Mouse (Mus musculus) liver, embryonic 14.5 days (tissue): ENCODE results near the gene Bex6. TPM values are rescaled to one million over a fixed set of nuclear protein-coding genes. Genes with fewer than 3 reads are reported as not detected.

Experiments
- ATAC-seq: fragments of 200-750 bp; cut with Nextera tagmentation; 2 replicates; pipeline ENCODE4 v1.8.0; 2017; ENCODE audit warnings: moderate number of reproducible peaks, mild to moderate bottlenecking, moderate library complexity; ENCODE audit not compliant: insufficient read depth
- DNase-seq, 3 experiments: peaks; one replicate each; pipeline ENCODE4 v3.0.0-alpha.2; 2012 to 2013; ENCODE audit warnings: low read depth in 3 of 3, low spot score in 3 of 3
- H3K27ac ChIP-seq: fragments of 300-500 bp; sonication (generic); 2 replicates; pipeline ENCODE4 v1.5.1; 2014; ENCODE audit warnings: moderate library complexity, mild to moderate bottlenecking, control low read depth, inconsistent platforms
- H3K27me3 ChIP-seq: fragments of 300-500 bp; sonication (generic); 2 replicates; pipeline ENCODE4 v1.6.1; 2014; ENCODE audit warnings: mild to moderate bottlenecking, low read length, moderate library complexity; ENCODE audit not compliant: control insufficient read depth, insufficient read depth
- H3K36me3 ChIP-seq: fragments of 300-500 bp; sonication (generic); replicated peaks from 2 replicates; pipeline ENCODE4 v1.6.1; 2014; ENCODE audit warnings: low read depth; ENCODE audit not compliant: control insufficient read depth, insufficient read depth
- H3K4me1 ChIP-seq, 2 experiments: fragments of 200-500 bp in 1 of 2; fragments of 300-500 bp in 1 of 2; sonication (generic) in 1 of 2; replicated peaks; 2 replicates each; pipeline ENCODE4 v1.6.1; 2012 to 2014; ENCODE audit warnings: antibody characterized with exemption in 1 of 2, inconsistent platforms in 1 of 2, low read length in 1 of 2; ENCODE audit not compliant: control insufficient read depth in 2 of 2, insufficient read depth in 2 of 2
- H3K4me2 ChIP-seq: fragments of 300-500 bp; sonication (generic); 2 replicates; pipeline ENCODE4 v1.6.1; 2014; ENCODE audit warnings: low read depth, mild to moderate bottlenecking, control low read depth, moderate library complexity
- H3K4me3 ChIP-seq, 2 experiments: fragments of 200-500 bp in 1 of 2; fragments of 300-500 bp in 1 of 2; sonication (generic) in 1 of 2; 2 replicates each; pipeline ENCODE4 v1.5.1; 2012 to 2014; ENCODE audit warnings: low read depth in 2 of 2, low read length in 2 of 2, mild to moderate bottlenecking in 2 of 2, control low read depth in 1 of 2, inconsistent platforms in 1 of 2, moderate library complexity in 1 of 2; ENCODE audit not compliant: insufficient read depth in 1 of 2
- H3K9ac ChIP-seq: fragments of 300-500 bp; sonication (generic); replicated peaks from 2 replicates; pipeline ENCODE4 v1.6.1; 2014; ENCODE audit warnings: mild to moderate bottlenecking, control low read depth, moderate library complexity
- H3K9me3 ChIP-seq: fragments of 300-500 bp; sonication (generic); 2 replicates; pipeline ENCODE4 v1.6.1; 2016; ENCODE audit warnings: low read length, mixed read lengths; ENCODE audit not compliant: control insufficient read depth
- CTCF ChIP-seq: IDR thresholded peaks from 2 replicates; pipeline ENCODE4 v1.5.1; 2016; ENCODE audit warnings: antibody characterized with exemption, low read depth, control low read depth
- EP300 ChIP-seq: IDR thresholded peaks from 2 replicates; pipeline ENCODE4 v1.6.1; 2016; ENCODE audit warnings: antibody characterized with exemption, low read depth
- WGBS: fragments of 180-500 bp; shearing (Covaris S2); extraction: QIAGEN DNeasy Blood & Tissue Kit; methylation state at CpG from one replicate; pipeline ENCODE4 v1.1.7; 2014; ENCODE audit not compliant: insufficient replicate concordance; 5-methylcytosine and 5-hydroxymethylcytosine counted together
- polyA plus RNA-seq, 2 experiments: library from polyadenylated mRNA; depleted of rRNA in 1 of 2; stranded (reverse) in 1 of 2; unstranded in 1 of 2; fragments of >200 nt; fragmentation: Nextera tagmentation in 1 of 2; extraction: Ambion mirVana in 1 of 2; gene quantifications; 2 replicates each; pipeline versions ENCODE4 v1.2.1 to v1.2.3; 2012 to 2014

Bex6 gene
- polyA plus RNA-seq (2012; rRNA removed) (0.52 and 0.90 TPM in 2 replicates), polyA plus RNA-seq (2014; fragmentation: Nextera tagmentation; extraction: Ambion mirVana) (0.70 and 0.71 TPM in 2 replicates)

DNA sequence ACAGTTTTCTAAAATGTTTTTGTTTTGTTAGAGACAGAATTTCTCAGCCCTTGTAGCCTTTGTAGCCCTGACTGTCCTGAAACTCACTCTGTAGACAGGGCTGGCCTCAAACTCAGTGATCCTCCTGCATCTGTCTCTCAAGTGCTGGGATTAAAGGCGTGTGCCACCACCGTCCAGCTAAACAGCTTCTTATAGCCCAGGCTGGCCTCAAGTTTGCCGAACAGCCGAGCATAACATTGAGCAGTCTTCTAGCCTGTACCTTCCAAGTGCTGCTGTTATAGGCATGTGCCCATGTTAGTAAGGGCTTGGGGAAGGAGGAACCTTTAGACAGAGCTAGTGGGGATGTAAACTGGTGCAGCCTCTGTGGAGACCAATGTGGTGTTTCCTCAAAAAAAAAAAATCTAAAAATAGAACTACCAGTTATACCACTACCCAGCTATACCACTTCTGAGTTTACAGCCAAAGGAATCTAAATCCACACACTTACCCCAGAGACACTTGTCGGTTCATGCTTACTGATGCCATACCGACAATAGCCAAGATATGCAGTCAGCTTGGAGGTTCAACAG, at the start of gene Bex6:
Gene Bex6 (plus strand): TSS at position 491 of the 569 bp plus-strand sequence.
- H3K4me3 ChIP-seq = no peak within 1 kb of the TSS
- no peaks in the 10 kb centered on the region for H3K36me3 ChIP-seq
- H3K9ac ChIP-seq = no peak within 1 kb of the TSS
- H3K9me3 ChIP-seq = no peaks in the 10 kb centered on the region
- no peak for TF ChIP-seq CTCF
- TF ChIP-seq EP300 = no peak
- H3K4me1 ChIP-seq = peaks cover 0 to 15% of the 10 kb centered on the region in 2 experiments; a peak in 3 of 4 replicates
- ATAC-seq = no peak
- WGBS = 24% methylated on average over 6 of the region's 6 CpGs
- no peak within 1 kb of the TSS for H3K4me2 ChIP-seq
- no peak within 1 kb of the TSS for H3K27ac ChIP-seq
- DNase-seq = no peak
- H3K27me3 ChIP-seq = no peaks in the 10 kb centered on the region

DNA sequence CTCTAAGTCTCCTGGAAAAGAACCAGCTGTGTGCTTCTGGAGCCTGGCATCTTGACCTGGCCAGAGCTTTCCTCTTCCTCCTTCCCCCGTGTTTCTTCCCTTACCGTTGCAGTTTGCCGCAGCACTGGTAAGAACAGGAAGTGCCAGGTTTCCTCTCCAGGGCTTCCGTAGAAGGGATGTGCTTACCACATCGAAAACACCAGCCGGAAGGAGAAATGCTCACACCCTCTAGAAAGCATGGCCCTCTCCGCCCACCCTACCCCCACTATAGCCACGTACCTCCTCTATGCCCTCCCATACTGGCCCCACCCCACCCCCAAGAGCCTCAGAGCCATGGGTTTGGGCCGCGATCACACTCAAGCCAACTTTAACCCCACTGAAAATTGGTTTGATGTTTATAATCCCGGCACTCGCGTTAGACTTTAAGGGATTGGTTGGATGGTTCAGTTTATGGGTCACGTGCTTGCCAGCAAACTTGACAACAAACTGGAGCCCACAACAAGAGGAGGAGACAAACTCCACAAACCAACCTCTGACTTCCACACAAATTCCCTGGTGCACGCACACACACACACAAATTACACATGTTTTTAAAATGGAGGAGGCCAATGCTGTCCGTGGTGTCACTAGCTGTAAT, 49.3 kb upstream of the Bex6 start:
- H3K4me2 ChIP-seq = peak overlapping the region; percentile 65
- DNase-seq (peak in 2 of 3 experiments; percentile 41 to 49), ATAC-seq (peak; percentile 87)
- H3K36me3 ChIP-seq = no peaks in the 10 kb centered on the region
- H3K4me1 ChIP-seq = peaks cover 0 to 17% of the 10 kb centered on the region in 2 experiments; a peak in 2 of 4 replicates
- TF ChIP-seq CTCF (no peak), EP300 (no peak)
- peak overlapping the region; percentile 51 to 61 for H3K4me3 ChIP-seq
- H3K9me3 ChIP-seq = no peaks in the 10 kb centered on the region
- peak overlapping the region; percentile 52 for H3K9ac ChIP-seq
- no peaks in the 10 kb centered on the region for H3K27me3 ChIP-seq
- H3K27ac ChIP-seq = no peak overlapping the region
- 12% methylated on average over 16 of the region's 16 CpGs for WGBS

DNA sequence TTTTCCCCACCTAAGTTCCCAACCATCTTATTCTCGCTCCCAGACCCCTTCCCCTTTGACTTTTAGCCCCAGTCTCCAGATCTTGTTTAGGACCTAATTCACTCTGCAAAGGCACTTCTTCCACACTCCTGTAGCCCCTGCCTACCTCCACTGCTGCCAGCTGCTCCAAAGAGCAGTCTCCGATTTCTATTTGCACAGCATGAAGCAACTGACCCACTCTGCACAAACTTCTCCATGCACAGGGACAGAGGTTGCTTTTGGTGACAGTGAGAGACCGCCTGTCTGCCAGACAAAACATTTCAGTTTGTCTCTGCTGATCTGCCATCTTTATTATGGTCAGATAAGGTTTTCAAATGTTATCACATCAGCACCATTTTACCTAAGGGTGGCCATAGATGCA, 46.5 kb upstream of the Bex6 start:
- H3K36me3 ChIP-seq = no peaks in the 10 kb centered on the region
- TF ChIP-seq EP300 = no peak
- 0 out of 2 replicates have a peak, but pooled peaks have one; percentile 4 for TF ChIP-seq CTCF
- H3K4me1 ChIP-seq = peaks cover 0 to 17% of the 10 kb centered on the region in 2 experiments; a peak in 2 of 4 replicates
- no peaks in the 10 kb centered on the region for H3K27me3 ChIP-seq
- DNase-seq (no peak), ATAC-seq (no peak)
- no peak overlapping the region for H3K4me2 ChIP-seq
- no peak overlapping the region for H3K27ac ChIP-seq
- 61% methylated on average over 3 of the region's 3 CpGs for WGBS
- H3K4me3 ChIP-seq = no peak overlapping the region
- no peaks in the 10 kb centered on the region for H3K9me3 ChIP-seq
- no peak overlapping the region for H3K9ac ChIP-seq

GRCm38 (mm10) chr16:32135842-32136357, 43.7 kb upstream of the Bex6 start:
- H3K36me3 ChIP-seq = no peaks in the 10 kb centered on the region
- no peak overlapping the region for H3K27ac ChIP-seq
- no peak overlapping the region for H3K4me3 ChIP-seq
- no peaks in the 10 kb centered on the region for H3K9me3 ChIP-seq
- H3K4me2 ChIP-seq = no peak overlapping the region
- H3K4me1 ChIP-seq = peaks cover 0 to 5% of the 10 kb centered on the region in 2 experiments; a peak in 1 of 4 replicates
- no peak for ATAC-seq
- WGBS = 70% methylated on average over 7 of the region's 7 CpGs
- no peak overlapping the region for H3K9ac ChIP-seq
- TF ChIP-seq CTCF = no peak
- no peak for TF ChIP-seq EP300
- no peak for DNase-seq
- no peaks in the 10 kb centered on the region for H3K27me3 ChIP-seq

- Histone ChIP-seq H3K27me3 (no peaks in the 10 kb centered on the region), H3K4me1 (no peaks in the 10 kb centered on the region), H3K4me2 (no peak overlapping the region), H3K9ac (no peak overlapping the region), H3K27ac (no peak overlapping the region), H3K36me3 (peaks cover 14% of the 10 kb centered on the region), H3K9me3 (no peaks in the 10 kb centered on the region; the same call in none of the 2 replicates), H3K4me3 (no peak overlapping the region)
- ATAC-seq (no peak), DNase-seq (no peak)
- TF ChIP-seq CTCF = no peak
- TF ChIP-seq EP300 = no peak
- WGBS = 82% methylated on average over 1 of the region's 1 CpGs
Measured at GRCm38 (mm10) chr16:32138954-32139353, 40.7 kb upstream of the Bex6 start.
